Mouse (Mus musculus): ENCODE measurements at regions not wholly inside any gene's neighbourhood (a gene's known extent, or its start where the extent isn't known, plus 50 kb on each side); places are given as distances from the start of the nearest gene placed in this dataset.

DNA sequence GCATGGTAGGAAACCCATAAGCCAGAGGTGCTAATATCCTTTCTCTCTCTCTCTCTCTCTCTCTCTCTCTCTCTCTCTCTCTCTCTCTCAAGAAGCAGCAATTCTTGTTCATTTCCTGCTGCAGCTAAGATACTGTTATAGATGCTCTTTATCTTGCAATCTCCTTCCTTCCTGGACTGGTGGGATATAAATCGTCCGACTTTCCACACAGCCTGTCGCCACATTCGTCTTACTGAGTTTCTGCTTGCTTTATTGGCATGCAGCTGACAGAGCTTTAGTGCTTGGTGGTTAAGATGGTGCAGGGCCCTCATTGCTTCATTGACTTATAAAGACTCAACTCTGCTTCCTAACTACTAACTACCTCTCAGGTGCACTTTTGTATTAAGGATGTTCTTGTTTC, 165.6 kb downstream of the Kdr start:
- no peaks in the 10 kb centered on the region for H3K36me3 ChIP-seq (ENCODE audit: insufficient read depth, low read length)
- H3K4me2 ChIP-seq (replicated peaks; ENCODE audit: low read depth, low read length): no peak overlapping the region
- WGBS: 31% methylated on average over 4 of the region's 4 CpGs
- H3K27me3 ChIP-seq (ENCODE audit: insufficient read depth, low read length): no peaks in the 10 kb centered on the region
- H3K9me3 ChIP-seq (ENCODE audit: low read length): no peaks in the 10 kb centered on the region
- H3K4me1 ChIP-seq (ENCODE audit: insufficient read depth, low read length): peaks cover 12% of the 10 kb centered on the region; the same call in 1 of the 2 replicates
- no peak for ATAC-seq (ENCODE audit: low FRiP score, low TSS enrichment)
- no peak overlapping the region for H3K4me3 ChIP-seq (ENCODE audit: low read length)
- no peak overlapping the region for H3K9ac ChIP-seq (replicated peaks; ENCODE audit: low read length)
- no peak overlapping the region for H3K27ac ChIP-seq (ENCODE audit: low read length)

DNA sequence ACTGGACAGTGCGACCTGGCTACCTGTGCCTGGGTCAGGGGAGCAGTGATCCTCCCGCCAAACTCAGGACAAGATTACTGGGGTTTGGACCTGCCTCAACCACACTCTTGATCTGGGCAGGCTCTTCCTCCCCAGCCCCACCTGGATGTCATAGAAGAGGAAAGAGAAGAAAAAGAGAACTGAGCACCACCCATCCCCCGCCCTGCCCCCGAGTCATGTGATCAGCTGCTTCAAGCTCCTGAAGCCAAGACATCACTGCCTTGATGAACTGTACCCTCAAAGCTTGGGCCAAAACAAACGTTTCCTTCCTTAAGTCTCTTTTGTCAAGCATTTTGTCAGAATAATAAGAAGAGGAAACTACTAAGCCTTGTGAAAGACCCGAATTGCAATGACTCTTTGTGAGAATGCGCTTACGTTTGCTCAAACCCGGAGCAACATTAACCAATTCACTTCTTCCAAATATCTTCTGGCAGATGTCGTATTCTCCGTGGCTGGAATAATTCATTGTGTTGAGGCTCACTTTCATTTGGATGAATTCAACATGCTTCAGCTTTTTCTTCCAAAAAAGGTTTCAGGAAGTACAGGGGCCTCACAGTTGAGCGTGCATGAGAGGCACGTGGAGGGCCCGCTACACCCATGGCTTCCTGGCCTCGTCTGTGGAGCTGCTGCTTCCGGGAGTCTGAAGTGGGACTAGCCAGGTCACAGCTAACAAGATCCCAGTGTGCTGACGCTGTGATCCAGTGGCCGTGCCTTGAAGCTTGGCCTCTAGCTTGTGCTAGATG, 169.5 kb downstream of the Kdr start:
- Histone ChIP-seq H3K9me3 (ENCODE audit: low read length) (peaks cover 6% of the 10 kb centered on the region; the same call in 1 of the 2 replicates), H3K36me3 (ENCODE audit: insufficient read depth, low read length) (no peaks in the 10 kb centered on the region)

DNA sequence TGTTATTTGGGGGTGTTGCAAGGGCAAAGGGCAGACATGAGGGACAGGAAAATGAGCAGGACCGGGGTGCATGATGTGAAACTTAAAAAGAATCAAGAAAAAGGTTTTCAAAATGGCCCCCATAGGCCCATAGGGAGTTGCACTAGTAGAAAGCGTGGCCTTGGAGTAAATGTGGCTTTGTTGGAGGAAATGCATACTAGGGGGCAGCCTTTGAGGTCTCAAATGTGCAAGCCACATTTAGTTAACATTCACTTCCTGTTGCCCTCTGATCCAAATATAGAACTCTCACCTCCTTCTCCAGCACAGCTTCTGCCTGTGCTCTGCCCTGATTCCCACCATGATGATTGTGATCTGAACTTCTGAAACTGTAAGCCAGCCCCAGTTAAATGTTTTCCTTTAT, 173.2 kb downstream of the Kdr start:
- Histone ChIP-seq H3K9ac (replicated peaks; ENCODE audit: low read length) (no peak overlapping the region), H3K4me1 (ENCODE audit: insufficient read depth, low read length) (peaks cover 6% of the 10 kb centered on the region; the same call in 1 of the 2 replicates), H3K27ac (ENCODE audit: low read length) (no peak overlapping the region), H3K27me3 (ENCODE audit: insufficient read depth, low read length) (no peaks in the 10 kb centered on the region), H3K9me3 (ENCODE audit: low read length) (peaks cover 6% of the 10 kb centered on the region; the same call in 1 of the 2 replicates), H3K4me3 (ENCODE audit: low read length) (no peak overlapping the region), H3K4me2 (replicated peaks; ENCODE audit: low read depth, low read length) (no peak overlapping the region), H3K36me3 (ENCODE audit: insufficient read depth, low read length) (no peaks in the 10 kb centered on the region)
- ATAC-seq (ENCODE audit: low FRiP score, low TSS enrichment): no peak
- 90% methylated on average over 2 of the region's 2 CpGs for WGBS

More for the DNA sequence above, 169.5 kb downstream of the Kdr start:
- Histone ChIP-seq H3K4me2 (replicated peaks; ENCODE audit: low read depth, low read length) (no peak overlapping the region), H3K27ac (ENCODE audit: low read length) (peak overlapping the region; percentile 5; the same call in 1 of the 2 replicates), H3K9ac (replicated peaks; ENCODE audit: low read length) (no peak overlapping the region), H3K27me3 (ENCODE audit: insufficient read depth, low read length) (no peaks in the 10 kb centered on the region), H3K4me1 (ENCODE audit: insufficient read depth, low read length) (peaks cover 12% of the 10 kb centered on the region; the same call in 1 of the 2 replicates), H3K4me3 (ENCODE audit: low read length) (no peak overlapping the region)
- no peak for ATAC-seq (ENCODE audit: low FRiP score, low TSS enrichment)
- 72% methylated on average over 18 of the region's 18 CpGs for WGBS

DNA sequence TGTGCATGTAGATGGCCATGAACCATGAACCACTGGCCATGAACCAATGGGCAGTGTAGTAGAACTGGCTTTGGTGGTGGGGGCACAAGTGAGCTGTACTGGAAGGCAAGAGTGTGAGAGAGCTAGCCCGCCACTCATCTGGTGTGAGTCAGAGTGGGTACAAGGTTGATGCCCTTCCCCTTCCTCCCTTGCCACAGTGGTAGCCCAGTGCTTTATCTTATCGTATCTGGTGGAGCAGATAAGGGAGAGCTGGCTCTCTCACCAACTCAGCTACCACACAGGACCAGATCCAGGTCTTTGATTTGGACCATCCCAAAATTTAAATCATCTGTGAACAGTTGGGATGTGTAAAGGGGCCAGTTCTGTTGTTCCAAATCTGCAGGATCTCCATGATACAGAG, 173.9 kb downstream of the Kdr start:
- peaks cover 6% of the 10 kb centered on the region; the same call in 1 of the 2 replicates for H3K9me3 ChIP-seq (ENCODE audit: low read length)
- H3K4me1 ChIP-seq (ENCODE audit: insufficient read depth, low read length): peaks cover 6% of the 10 kb centered on the region; the same call in 1 of the 2 replicates
- H3K27me3 ChIP-seq (ENCODE audit: insufficient read depth, low read length): no peaks in the 10 kb centered on the region
- no peak overlapping the region for H3K4me3 ChIP-seq (ENCODE audit: low read length)
- no peak overlapping the region for H3K27ac ChIP-seq (ENCODE audit: low read length)
- H3K36me3 ChIP-seq (ENCODE audit: insufficient read depth, low read length): no peaks in the 10 kb centered on the region
- no peak for ATAC-seq (ENCODE audit: low FRiP score, low TSS enrichment)
- H3K9ac ChIP-seq (replicated peaks; ENCODE audit: low read length): no peak overlapping the region
- H3K4me2 ChIP-seq (replicated peaks; ENCODE audit: low read depth, low read length): no peak overlapping the region
- 92% methylated on average over 2 of the region's 2 CpGs for WGBS

DNA sequence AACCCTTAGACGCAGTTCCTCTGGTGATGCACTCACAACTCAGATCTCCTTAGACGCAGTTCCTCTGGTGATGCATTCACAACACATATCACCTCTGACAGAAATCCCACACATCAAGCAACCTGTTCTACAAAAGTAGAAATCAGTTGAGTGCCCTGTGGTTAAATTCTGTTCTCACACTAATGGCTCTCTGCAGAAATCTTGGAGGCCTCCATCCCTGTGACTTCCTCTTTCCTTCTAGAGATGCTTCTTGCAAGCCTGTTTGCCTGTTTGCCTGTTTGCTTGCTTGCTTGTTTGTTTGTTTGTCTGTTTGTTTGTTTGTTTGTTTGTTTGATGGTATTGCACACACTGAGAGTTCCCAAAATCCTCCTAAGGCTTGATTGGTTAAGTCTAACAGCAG, 175.2 kb downstream of the Kdr start:
- Histone ChIP-seq H3K4me1 (ENCODE audit: insufficient read depth, low read length) (no peaks in the 10 kb centered on the region), H3K4me2 (replicated peaks; ENCODE audit: low read depth, low read length) (no peak overlapping the region), H3K9me3 (ENCODE audit: low read length) (peaks cover 6% of the 10 kb centered on the region; the same call in 1 of the 2 replicates), H3K27me3 (ENCODE audit: insufficient read depth, low read length) (no peaks in the 10 kb centered on the region), H3K4me3 (ENCODE audit: low read length) (no peak overlapping the region), H3K9ac (replicated peaks; ENCODE audit: low read length) (no peak overlapping the region), H3K36me3 (ENCODE audit: insufficient read depth, low read length) (no peaks in the 10 kb centered on the region), H3K27ac (ENCODE audit: low read length) (no peak overlapping the region)
- 98% methylated on average over 2 of the region's 2 CpGs for WGBS
- no peak for ATAC-seq (ENCODE audit: low FRiP score, low TSS enrichment)

DNA sequence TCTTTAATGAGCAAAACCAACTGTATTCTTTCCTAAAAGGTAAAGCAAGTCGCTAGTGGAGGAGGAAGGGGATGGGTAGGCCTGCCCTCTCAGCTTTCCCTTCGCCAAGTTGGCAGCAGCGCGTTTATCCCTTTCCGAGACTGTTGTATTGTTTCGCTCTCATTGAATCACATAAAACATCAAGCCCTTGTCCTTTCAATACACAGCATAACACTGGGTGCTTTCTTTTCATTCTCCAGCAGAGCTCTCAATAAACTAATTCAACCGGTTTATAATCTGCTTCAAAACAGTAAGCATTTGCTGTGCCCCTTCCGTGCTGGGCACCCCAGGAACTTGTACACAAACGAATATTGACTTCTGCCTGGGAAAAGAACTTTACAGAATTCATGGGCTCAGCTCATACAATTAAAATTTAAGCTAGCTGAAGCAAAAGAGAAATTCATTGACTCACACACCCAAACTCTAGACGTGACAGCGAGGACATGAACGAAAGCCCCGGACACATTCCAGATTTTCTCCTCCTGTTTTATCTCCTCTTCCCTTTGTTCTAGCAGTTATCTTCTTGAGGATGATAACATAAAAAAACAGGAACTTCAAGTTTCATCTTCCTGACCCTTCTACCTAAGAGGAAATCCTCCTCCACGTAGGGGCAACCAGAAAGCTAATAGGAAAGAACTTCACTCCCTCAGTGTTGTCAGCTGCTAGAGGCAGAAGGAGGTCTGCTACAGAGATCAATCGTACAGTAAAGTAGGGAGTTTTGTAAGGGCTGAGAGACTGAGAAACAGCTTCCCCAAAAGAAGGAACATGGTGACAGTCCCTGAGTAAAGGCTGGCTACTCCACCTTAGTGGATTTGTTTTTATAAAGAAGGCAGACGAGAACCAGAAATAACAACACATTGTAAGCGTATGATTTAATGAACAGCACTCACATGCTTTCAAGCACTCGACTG, 177.9 kb downstream of the Kdr start:
- 66% methylated on average over 18 of the region's 18 CpGs for WGBS
- no peak for ATAC-seq (ENCODE audit: low FRiP score, low TSS enrichment)

DNA sequence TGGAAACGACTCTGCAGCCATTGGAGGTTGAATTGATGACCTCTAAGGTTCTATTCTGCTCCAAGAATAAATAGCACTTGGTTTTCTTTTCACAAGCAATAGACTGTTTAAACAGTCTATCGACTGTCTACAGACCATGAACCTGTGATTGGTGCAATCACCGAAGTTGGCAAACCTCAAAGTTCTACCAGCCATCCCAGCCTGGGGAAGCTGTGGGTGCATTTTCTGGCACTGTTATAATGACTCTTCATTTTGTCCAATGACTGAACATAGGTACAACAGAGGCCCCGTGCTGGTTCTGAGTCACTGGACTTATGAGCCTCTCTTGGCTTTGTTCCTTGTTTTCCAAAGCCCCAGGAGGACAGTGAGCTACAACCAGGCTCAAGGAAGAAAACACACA, 178.6 kb downstream of the Kdr start:
- Histone ChIP-seq H3K36me3 (ENCODE audit: insufficient read depth, low read length) (no peaks in the 10 kb centered on the region), H3K27me3 (ENCODE audit: insufficient read depth, low read length) (no peaks in the 10 kb centered on the region), H3K27ac (ENCODE audit: low read length) (no peak overlapping the region), H3K4me2 (replicated peaks; ENCODE audit: low read depth, low read length) (no peak overlapping the region), H3K4me1 (ENCODE audit: insufficient read depth, low read length) (no peaks in the 10 kb centered on the region), H3K9me3 (ENCODE audit: low read length) (no peaks in the 10 kb centered on the region), H3K9ac (replicated peaks; ENCODE audit: low read length) (no peak overlapping the region), H3K4me3 (ENCODE audit: low read length) (no peak overlapping the region)
- no peak for ATAC-seq (ENCODE audit: low FRiP score, low TSS enrichment)
- 76% methylated on average over 4 of the region's 4 CpGs for WGBS

More for the DNA sequence above, 177.9 kb downstream of the Kdr start:
- H3K4me3 ChIP-seq (ENCODE audit: low read length): no peak overlapping the region
- H3K36me3 ChIP-seq (ENCODE audit: insufficient read depth, low read length): no peaks in the 10 kb centered on the region
- H3K27ac ChIP-seq (ENCODE audit: low read length): no peak overlapping the region
- H3K9ac ChIP-seq (replicated peaks; ENCODE audit: low read length): no peak overlapping the region
- no peak overlapping the region for H3K4me2 ChIP-seq (replicated peaks; ENCODE audit: low read depth, low read length)
- H3K27me3 ChIP-seq (ENCODE audit: insufficient read depth, low read length): no peaks in the 10 kb centered on the region
- H3K9me3 ChIP-seq (ENCODE audit: low read length): peaks cover 4% of the 10 kb centered on the region; the same call in 1 of the 2 replicates
- no peaks in the 10 kb centered on the region for H3K4me1 ChIP-seq (ENCODE audit: insufficient read depth, low read length)

DNA sequence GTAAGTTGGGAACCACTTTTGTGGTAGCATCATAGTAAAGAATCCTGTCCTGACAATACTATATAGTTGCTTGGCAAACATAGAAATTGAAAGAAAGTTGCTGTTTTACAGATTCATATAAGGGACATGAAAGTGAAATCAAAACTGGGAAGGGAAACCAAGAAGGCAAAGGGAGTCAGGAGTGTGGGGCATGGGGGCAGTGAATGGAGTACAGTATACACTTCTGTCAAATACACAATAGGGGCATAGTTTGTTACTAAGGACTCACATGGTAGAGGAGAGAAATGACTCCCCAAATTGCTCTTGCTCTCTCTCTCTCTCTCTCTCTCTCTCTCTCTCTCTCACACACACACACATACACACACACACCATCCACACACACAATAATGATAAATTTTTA, 185.1 kb downstream of the Kdr start:
- no peaks in the 10 kb centered on the region for H3K27me3 ChIP-seq (ENCODE audit: insufficient read depth, low read length)
- H3K4me3 ChIP-seq (ENCODE audit: low read length): no peak overlapping the region
- H3K4me1 ChIP-seq (ENCODE audit: insufficient read depth, low read length): no peaks in the 10 kb centered on the region
- ATAC-seq (ENCODE audit: low FRiP score, low TSS enrichment): no peak
- H3K4me2 ChIP-seq (replicated peaks; ENCODE audit: low read depth, low read length): no peak overlapping the region
- no peaks in the 10 kb centered on the region; the same call in 1 of the 2 replicates for H3K9me3 ChIP-seq (ENCODE audit: low read length)
- H3K9ac ChIP-seq (replicated peaks; ENCODE audit: low read length): no peak overlapping the region
- H3K27ac ChIP-seq (ENCODE audit: low read length): no peak overlapping the region
- H3K36me3 ChIP-seq (ENCODE audit: insufficient read depth, low read length): no peaks in the 10 kb centered on the region

DNA sequence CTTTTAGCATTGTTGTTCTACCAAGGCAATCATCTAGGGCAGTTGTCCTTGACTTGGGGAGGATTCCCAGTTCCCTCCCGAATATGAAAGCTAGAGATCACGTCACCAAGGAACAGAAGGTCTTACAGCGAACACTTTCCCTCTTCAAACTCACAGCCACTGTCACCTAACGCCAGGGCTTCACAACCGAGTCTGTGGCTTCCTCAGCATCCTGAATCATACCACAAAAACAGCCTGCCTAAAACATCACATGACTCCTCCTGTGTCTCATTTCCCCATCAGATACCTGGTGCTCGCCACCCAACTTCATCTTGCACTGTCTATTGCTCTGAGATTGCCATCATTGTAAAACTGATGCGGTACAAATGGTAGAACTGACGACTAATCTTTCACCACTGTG, 186.5 kb downstream of the Kdr start:
- WGBS: 89% methylated on average over 8 of the region's 8 CpGs
- Histone ChIP-seq H3K4me1 (ENCODE audit: insufficient read depth, low read length) (no peaks in the 10 kb centered on the region), H3K9ac (replicated peaks; ENCODE audit: low read length) (no peak overlapping the region), H3K9me3 (ENCODE audit: low read length) (no peaks in the 10 kb centered on the region; the same call in 1 of the 2 replicates), H3K4me3 (ENCODE audit: low read length) (no peak overlapping the region), H3K27ac (ENCODE audit: low read length) (no peak overlapping the region), H3K27me3 (ENCODE audit: insufficient read depth, low read length) (no peaks in the 10 kb centered on the region), H3K36me3 (ENCODE audit: insufficient read depth, low read length) (no peaks in the 10 kb centered on the region), H3K4me2 (replicated peaks; ENCODE audit: low read depth, low read length) (no peak overlapping the region)
- ATAC-seq (ENCODE audit: low FRiP score, low TSS enrichment): no peak
